Mouse (Mus musculus) limb, embryonic 11.5 days (tissue): Measurements from ENCODE around the gene Rnf186. TPM values are rescaled to one million over a fixed set of nuclear protein-coding genes. Genes with fewer than 3 reads are reported as not detected.
A peak's percentile ranks its signal among the peaks of the same experiment; 100 is the strongest.

Experiments used
- ATAC-seq: fragments of 200-750 bp; cut with Nextera tagmentation; 2 replicates; pipeline ENCODE4 v1.8.0; 2017; ENCODE audit warnings: low read depth; ENCODE audit not compliant: insufficient number of reproducible peaks, low FRiP score, low TSS enrichment
- DNase-seq: peaks from one replicate; pipeline ENCODE4 v3.0.0-alpha.2; 2015; ENCODE audit warnings: low spot score
- H3K27ac ChIP-seq: fragments of 300-500 bp; sonication (generic); replicated peaks from 2 replicates; pipeline ENCODE4 v1.5.1; 2014; ENCODE audit warnings: low read depth, mild to moderate bottlenecking, low read length
- H3K27me3 ChIP-seq: fragments of 300-500 bp; sonication (generic); 2 replicates; pipeline ENCODE4 v1.6.1; 2014; ENCODE audit warnings: mild to moderate bottlenecking, low read length, mixed read lengths; ENCODE audit not compliant: control insufficient read depth, insufficient read depth
- H3K36me3 ChIP-seq: fragments of 300-500 bp; sonication (generic); 2 replicates; pipeline ENCODE4 v1.6.1; 2014; ENCODE audit warnings: mild to moderate bottlenecking, low read length, moderate library complexity, mixed read lengths; ENCODE audit not compliant: control insufficient read depth, insufficient read depth
- H3K4me1 ChIP-seq: fragments of 300-500 bp; sonication (generic); 2 replicates; pipeline ENCODE4 v1.6.1; 2014; ENCODE audit warnings: low read length, mixed read lengths; ENCODE audit not compliant: control insufficient read depth, insufficient read depth
- H3K4me2 ChIP-seq: fragments of 300-500 bp; sonication (generic); 2 replicates; pipeline ENCODE4 v1.6.1; 2014; ENCODE audit warnings: low read depth, mild to moderate bottlenecking, moderate library complexity; ENCODE audit not compliant: severe bottlenecking
- H3K4me3 ChIP-seq: fragments of 300-500 bp; sonication (generic); 2 replicates; pipeline ENCODE4 v1.5.1; 2014; ENCODE audit warnings: low read depth, low read length
- H3K9ac ChIP-seq: fragments of 300-500 bp; sonication (generic); 2 replicates; pipeline ENCODE4 v1.6.1; 2014; ENCODE audit warnings: mild to moderate bottlenecking, low read length
- H3K9me3 ChIP-seq: fragments of 300-500 bp; sonication (generic); 2 replicates; pipeline ENCODE4 v1.6.1; 2016; ENCODE audit warnings: low read length; ENCODE audit not compliant: control insufficient read depth
- WGBS: fragments of 180-500 bp; shearing (Covaris S2); extraction: QIAGEN DNeasy Blood & Tissue Kit; methylation state at CpG from one replicate; pipeline ENCODE4 v1.1.7; 2014; 5-methylcytosine and 5-hydroxymethylcytosine counted together
- polyA plus RNA-seq: library from polyadenylated mRNA; unstranded; fragments of >200 nt; fragmentation: Nextera tagmentation; extraction: Ambion mirVana; gene quantifications from 2 replicates; pipeline ENCODE4 v1.2.1, GENCODE M21; 2014

Gene Rnf186
- polyA plus RNA-seq = not detected in 2 replicates

DNA sequence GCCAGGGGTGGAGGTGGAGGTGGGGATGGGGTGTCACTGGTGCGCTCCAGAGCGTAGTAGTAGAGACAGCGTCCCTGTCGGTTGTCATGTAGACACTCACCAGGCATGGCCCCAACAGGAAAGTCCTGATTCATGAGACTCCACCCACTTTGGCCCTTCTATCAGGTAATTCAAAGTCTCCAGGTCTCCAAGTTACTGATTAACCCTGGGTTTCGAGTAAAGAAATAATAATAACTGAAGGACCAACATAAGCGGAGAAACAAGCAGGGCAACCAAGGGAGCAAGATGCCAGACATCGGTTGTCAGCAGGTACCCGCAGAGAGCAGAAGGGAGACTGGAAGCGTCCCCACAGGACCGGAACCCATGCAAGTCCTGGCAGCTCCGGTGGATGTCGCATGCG, at the start of gene Rnf186:
Gene Rnf186, plus strand, starts transcription at position 247 of the 400 bp plus-strand sequence.
- H3K9me3 ChIP-seq = no peaks in the 10 kb centered on the region
- no peaks in the 10 kb centered on the region for H3K36me3 ChIP-seq
- H3K4me2 ChIP-seq = no peak within 1 kb of the TSS
- ATAC-seq = no peak
- WGBS = 90% methylated on average over 13 of the region's 13 CpGs
- no peak within 1 kb of the TSS for H3K27ac ChIP-seq
- no peaks in the 10 kb centered on the region for H3K27me3 ChIP-seq
- no peak within 1 kb of the TSS for H3K9ac ChIP-seq
- H3K4me3 ChIP-seq = no peak within 1 kb of the TSS
- no peaks in the 10 kb centered on the region; the same call in 1 of the 2 replicates for H3K4me1 ChIP-seq
- no peak for DNase-seq

DNA sequence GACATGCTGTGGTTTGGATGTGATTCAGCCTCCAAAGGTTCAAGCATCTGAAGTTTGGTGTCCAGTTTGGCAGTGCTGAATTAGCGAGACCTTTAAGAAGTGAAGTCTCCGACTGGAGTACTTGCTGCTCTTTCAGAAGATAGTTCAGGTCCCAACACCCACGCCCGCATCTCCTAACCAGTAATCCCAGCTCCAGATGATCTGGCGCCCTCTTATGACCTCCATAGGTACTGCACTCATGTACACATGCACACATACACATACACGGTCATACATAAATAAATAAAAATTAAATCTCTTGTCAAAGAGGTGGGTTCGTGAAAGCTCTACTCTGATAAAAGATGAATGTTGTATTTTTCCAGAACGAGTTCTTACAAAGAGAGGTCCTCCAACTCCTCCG, 49.6 kb upstream of the Rnf186 start:
- Histone ChIP-seq H3K4me1 (no peaks in the 10 kb centered on the region), H3K9me3 (no peaks in the 10 kb centered on the region), H3K4me2 (no peak overlapping the region), H3K9ac (no peak overlapping the region), H3K4me3 (no peak overlapping the region), H3K27ac (no peak overlapping the region), H3K36me3 (no peaks in the 10 kb centered on the region), H3K27me3 (no peaks in the 10 kb centered on the region)
- WGBS = 82% methylated on average over 9 of the region's 9 CpGs
- no peak for ATAC-seq
- DNase-seq = no peak

DNA sequence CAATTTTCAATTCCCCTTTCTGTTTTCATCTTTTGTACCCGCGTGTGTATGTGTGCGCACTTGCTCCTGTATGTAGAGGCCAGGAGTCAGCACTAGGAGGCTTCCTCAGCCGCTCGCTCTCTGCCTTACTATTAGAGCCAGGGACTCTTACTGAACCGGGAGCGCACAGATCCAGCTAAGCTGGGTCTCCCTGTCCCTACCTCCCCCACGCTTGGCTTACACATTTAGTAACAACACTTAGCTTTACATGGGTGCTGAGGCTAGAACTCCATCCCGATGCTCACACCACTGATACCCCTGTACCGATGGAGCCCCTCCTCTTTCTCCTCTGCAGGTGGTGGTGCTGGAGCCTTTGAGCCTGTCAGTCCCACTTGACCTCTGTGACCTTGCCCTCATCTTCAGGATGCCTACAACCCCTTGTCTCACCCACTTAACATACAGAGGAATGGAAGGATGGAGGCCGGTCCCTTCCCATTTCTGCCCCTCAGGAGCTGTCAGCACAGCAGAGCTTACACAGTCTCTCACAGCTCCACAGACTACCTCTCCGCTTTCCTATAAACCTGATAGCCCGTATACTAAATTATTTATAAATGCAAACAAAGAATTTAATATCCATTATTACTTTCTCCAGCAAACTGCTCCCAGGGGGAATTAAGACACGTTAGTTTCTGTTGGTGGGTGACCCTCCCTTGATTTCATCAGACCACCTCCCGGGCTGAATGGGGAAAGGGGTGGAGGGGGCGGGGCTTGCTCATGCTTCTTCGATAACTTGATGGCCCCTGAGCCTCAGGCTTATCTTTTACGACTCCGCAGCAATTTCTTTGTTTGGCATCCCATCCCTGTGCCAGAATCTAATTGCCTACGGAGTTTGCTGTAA, 45.4 kb upstream of the Rnf186 start:
- no peaks in the 10 kb centered on the region for H3K27me3 ChIP-seq
- no peaks in the 10 kb centered on the region for H3K9me3 ChIP-seq
- ATAC-seq (no peak), DNase-seq (no peak)
- no peaks in the 10 kb centered on the region for H3K36me3 ChIP-seq
- H3K27ac ChIP-seq = no peak overlapping the region
- H3K4me1 ChIP-seq = no peaks in the 10 kb centered on the region
- peak overlapping the region; percentile 14; the same call in 1 of the 2 replicates for H3K4me3 ChIP-seq
- H3K4me2 ChIP-seq = peak overlapping the region; percentile 37
- 41% methylated on average over 20 of the region's 20 CpGs for WGBS
- no peak overlapping the region for H3K9ac ChIP-seq

DNA sequence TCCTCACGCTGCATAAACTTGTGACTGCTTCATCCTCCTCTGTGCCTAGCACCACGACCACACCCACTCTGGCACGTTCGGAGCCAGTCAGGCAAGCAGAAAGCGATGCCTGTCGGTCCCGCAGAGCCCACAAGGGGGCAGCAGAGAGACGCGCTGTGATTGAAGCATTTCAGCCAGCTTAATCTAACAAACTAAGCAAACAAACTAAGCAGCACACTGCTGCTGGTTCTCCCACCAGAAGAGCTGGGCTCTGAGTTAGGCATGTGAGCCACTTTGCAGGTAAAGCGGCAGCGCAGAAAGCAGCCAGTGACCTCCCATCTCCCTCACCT, 44.8 kb upstream of the Rnf186 start:
- no peak for ATAC-seq
- H3K36me3 ChIP-seq = no peaks in the 10 kb centered on the region

DNA sequence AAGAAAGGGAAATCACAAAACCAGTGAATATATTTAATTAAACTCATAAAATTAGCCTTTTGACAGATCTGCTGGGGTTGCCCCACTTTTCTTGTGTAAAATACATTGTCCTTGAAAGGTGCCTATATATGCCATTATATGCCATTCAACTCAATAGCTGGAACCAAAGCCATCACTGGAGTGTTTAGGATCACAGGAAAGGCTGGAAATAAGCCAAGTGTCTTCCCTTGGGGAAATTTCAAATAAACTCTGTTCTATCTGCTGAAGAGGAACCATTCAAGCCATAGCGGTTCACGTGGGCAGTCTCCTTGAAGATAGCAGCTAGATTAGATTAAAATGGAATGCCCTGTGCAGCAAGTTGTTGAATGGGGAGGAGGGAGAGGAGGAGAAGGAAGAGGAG, 41.4 kb upstream of the Rnf186 start:
- Histone ChIP-seq H3K4me2 (no peak overlapping the region), H3K9me3 (no peaks in the 10 kb centered on the region), H3K27me3 (no peaks in the 10 kb centered on the region), H3K36me3 (no peaks in the 10 kb centered on the region), H3K4me1 (no peaks in the 10 kb centered on the region), H3K9ac (no peak overlapping the region), H3K27ac (no peak overlapping the region), H3K4me3 (no peak overlapping the region)
- ATAC-seq (no peak), DNase-seq (no peak)
- WGBS = 89% methylated on average over 2 of the region's 2 CpGs

More for the DNA sequence above, 44.8 kb upstream of the Rnf186 start:
- Histone ChIP-seq H3K4me1 (no peaks in the 10 kb centered on the region), H3K4me3 (peak overlapping the region; percentile 14; the same call in 1 of the 2 replicates), H3K9ac (no peak overlapping the region), H3K9me3 (no peaks in the 10 kb centered on the region), H3K27me3 (no peaks in the 10 kb centered on the region), H3K27ac (no peak overlapping the region), H3K4me2 (peak overlapping the region; percentile 37)
- WGBS = 3% methylated on average over 11 of the region's 11 CpGs
- peak; percentile 98 for DNase-seq

DNA sequence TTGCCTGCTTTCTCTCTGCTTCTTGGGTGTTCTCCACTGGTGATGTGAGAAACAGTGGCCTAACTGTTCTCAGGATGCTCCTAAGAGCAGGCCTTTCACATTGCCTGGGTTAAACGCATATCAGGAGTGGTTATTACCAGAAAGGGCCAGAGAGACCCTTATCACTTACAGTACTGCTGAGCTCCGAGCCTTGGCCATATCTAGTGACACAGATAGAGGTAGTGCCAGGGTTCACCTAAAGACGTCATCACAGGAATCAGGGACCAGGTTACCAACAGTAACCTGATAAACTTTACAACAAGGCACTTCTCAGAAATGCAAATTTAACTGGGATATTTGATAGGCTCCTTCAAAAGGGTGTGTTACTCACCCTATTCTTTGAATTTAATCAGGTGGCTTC, 33.0 kb upstream of the Rnf186 start:
- H3K4me2 ChIP-seq = no peak overlapping the region
- H3K27ac ChIP-seq = no peak overlapping the region
- ATAC-seq = no peak
- H3K4me3 ChIP-seq = no peak overlapping the region
- no peaks in the 10 kb centered on the region for H3K36me3 ChIP-seq
- no peak for DNase-seq
- 77% methylated on average over 3 of the region's 3 CpGs for WGBS
- no peaks in the 10 kb centered on the region for H3K4me1 ChIP-seq
- no peaks in the 10 kb centered on the region for H3K27me3 ChIP-seq
- no peaks in the 10 kb centered on the region for H3K9me3 ChIP-seq
- no peak overlapping the region for H3K9ac ChIP-seq

DNA sequence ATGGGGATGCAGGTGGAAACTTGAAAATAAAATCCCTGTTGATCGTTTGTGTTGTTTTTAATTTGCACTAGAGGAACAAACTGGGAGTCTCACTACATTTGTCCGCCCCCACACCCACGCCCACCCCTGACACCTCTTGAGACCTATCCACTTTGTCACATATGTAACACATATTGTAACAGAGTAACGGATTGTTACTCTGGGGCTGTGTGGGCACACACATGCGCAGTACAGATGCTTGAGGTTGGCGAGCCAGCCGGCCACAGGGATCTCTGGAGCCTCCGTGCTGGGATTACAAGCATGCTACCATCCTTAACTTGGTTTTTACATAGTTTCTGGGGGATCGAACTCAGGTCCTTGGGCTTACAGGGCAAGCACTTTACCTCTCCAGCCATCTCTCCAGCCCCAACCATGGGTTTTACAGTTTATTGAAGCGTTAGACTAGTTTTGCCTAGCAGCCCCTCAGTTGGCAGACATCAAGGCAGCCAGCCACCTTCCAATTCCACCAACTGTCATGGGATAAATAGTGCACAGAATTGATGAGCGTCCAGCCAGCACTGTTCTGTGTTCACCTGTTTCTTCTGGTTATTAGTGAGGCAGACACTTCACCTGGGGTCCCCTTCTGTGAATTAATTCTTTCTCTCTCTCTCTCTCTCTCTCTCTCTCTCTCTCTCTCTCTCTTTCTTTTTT, 32.3 kb upstream of the Rnf186 start:
- no peaks in the 10 kb centered on the region for H3K27me3 ChIP-seq
- no peaks in the 10 kb centered on the region for H3K36me3 ChIP-seq
- 84% methylated on average over 11 of the region's 11 CpGs for WGBS
- no peaks in the 10 kb centered on the region for H3K4me1 ChIP-seq
- no peaks in the 10 kb centered on the region for H3K9me3 ChIP-seq
- H3K4me2 ChIP-seq = no peak overlapping the region
- H3K9ac ChIP-seq = no peak overlapping the region
- DNase-seq = no peak
- ATAC-seq = no peak
- no peak overlapping the region for H3K4me3 ChIP-seq
- H3K27ac ChIP-seq = no peak overlapping the region

DNA sequence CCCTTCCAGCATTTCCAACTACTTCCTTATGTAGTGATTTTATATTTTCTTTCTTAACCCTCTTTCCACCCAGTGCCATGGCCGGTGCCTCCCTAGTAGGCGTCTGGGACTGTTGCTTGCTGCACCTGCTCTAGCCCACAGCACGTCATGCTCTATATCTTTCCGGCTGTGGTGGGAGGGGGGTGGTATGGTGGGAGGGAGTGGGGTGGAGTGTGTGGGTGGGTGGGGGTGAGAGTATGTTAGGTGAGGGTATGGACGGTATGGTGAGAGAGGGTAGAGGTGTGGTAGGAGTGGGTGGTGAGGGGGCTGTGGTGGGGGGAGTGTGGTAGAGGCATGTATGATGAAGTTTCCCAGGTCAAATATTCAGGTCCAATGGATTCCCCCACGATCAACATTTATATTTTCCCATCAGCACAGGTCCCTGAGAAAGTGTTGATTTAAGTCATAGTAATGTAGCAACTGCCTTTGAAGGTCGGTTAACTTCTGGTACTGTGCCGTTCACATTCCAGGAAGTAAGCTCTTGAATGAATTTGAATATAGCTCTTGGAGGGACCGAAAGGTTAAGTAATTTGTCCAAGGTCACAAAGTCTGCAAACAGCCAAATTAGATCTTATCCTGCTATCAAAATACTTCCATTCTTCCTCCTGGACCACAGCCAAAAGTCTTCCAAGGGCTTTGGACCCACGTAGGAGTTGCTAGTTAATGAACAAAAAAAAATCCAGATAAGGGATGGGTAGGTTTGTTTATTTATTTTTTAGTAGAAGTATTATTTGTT, 28.2 kb upstream of the Rnf186 start:
- Histone ChIP-seq H3K9me3 (no peaks in the 10 kb centered on the region), H3K27ac (no peak overlapping the region), H3K27me3 (no peaks in the 10 kb centered on the region), H3K9ac (no peak overlapping the region), H3K4me2 (no peak overlapping the region), H3K36me3 (no peaks in the 10 kb centered on the region), H3K4me1 (0 out of 2 replicates have a peak, but pooled peaks cover 5% of the 10 kb centered on the region), H3K4me3 (no peak overlapping the region)
- no peak for ATAC-seq
- no peak for DNase-seq
- WGBS = 83% methylated on average over 10 of the region's 10 CpGs
